Mouse (Mus musculus) testis, adult 2 months (tissue): ENCODE results near the gene Mark2. TPM values are rescaled to one million over a fixed set of nuclear protein-coding genes. Genes with fewer than 3 reads are reported as not detected.

Experiments
- H3K27ac ChIP-seq: fragments of 200-500 bp; 2 replicates; pipeline ENCODE4 v1.5.1; 2012; ENCODE audit warnings: low read depth, low read length; ENCODE audit not compliant: control insufficient read depth, insufficient read depth
- H3K27me3 ChIP-seq: fragments of 200-500 bp; 2 replicates; pipeline ENCODE4 v1.6.1; 2012; ENCODE audit warnings: mild to moderate bottlenecking, low read length, moderate library complexity; ENCODE audit not compliant: control insufficient read depth, insufficient read depth
- H3K36me3 ChIP-seq: fragments of 200-500 bp; 2 replicates; pipeline ENCODE4 v1.6.1; 2012; ENCODE audit warnings: mild to moderate bottlenecking, low read length; ENCODE audit not compliant: control insufficient read depth, insufficient read depth
- H3K4me1 ChIP-seq: fragments of 200-500 bp; 2 replicates; pipeline ENCODE4 v1.6.1; 2012; ENCODE audit warnings: low read length; ENCODE audit not compliant: control insufficient read depth, insufficient read depth
- H3K4me3 ChIP-seq: fragments of 200-500 bp; 2 replicates; pipeline ENCODE4 v1.5.1; 2012; ENCODE audit warnings: low read depth, mild to moderate bottlenecking, low read length, moderate library complexity, mixed read lengths; ENCODE audit not compliant: control insufficient read depth
- CTCF ChIP-seq: fragments of 200-500 bp; IDR thresholded peaks from 2 replicates; pipeline ENCODE4 v1.5.1; 2012; ENCODE audit warnings: low read depth, mild to moderate bottlenecking, inconsistent platforms, low read length, moderate library complexity; ENCODE audit not compliant: control insufficient read depth, insufficient read depth, insufficient replicate concordance
- POLR2A ChIP-seq: fragments of 200-500 bp; IDR thresholded peaks from 2 replicates; pipeline ENCODE4 v1.6.1; 2012; ENCODE audit warnings: low read depth, mild to moderate bottlenecking, inconsistent platforms, low read length, moderate library complexity; ENCODE audit not compliant: control insufficient read depth
- polyA plus RNA-seq: library from polyadenylated mRNA; depleted of rRNA; stranded (reverse); fragments of >200 nt; gene quantifications from 2 replicates; pipeline ENCODE4 v1.2.3, GENCODE M21; 2012

Mark2 gene
- polyA plus RNA-seq, 1 experiment: 108 TPM

DNA sequence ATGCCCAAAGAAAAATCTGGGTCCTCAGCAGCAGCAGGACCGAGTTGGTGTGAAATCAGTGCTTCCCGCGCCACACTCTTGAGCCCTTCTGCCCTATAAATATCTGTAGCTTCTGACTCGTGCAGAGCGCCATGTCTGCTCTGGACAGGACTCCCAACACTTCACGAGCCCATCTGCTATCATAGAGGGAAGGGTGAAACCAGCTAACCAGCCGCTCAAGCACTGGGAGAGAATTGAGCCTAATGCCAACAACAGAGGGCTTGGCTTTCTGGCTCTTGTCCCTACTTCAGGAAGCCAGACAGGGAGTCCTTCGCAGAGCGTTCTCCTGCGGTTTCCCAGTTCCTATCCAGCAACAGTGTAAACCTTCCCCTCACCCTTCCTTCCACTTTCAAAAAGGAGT, 30.4 kb downstream of the Mark2 start:
- H3K27ac ChIP-seq: no peak overlapping the region
- H3K36me3 ChIP-seq: no peaks in the 10 kb centered on the region
- no peaks in the 10 kb centered on the region for H3K27me3 ChIP-seq
- no peak overlapping the region for H3K4me3 ChIP-seq
- TF ChIP-seq CTCF (no peak), POLR2A (no peak)
- peaks cover 9% of the 10 kb centered on the region for H3K4me1 ChIP-seq

DNA sequence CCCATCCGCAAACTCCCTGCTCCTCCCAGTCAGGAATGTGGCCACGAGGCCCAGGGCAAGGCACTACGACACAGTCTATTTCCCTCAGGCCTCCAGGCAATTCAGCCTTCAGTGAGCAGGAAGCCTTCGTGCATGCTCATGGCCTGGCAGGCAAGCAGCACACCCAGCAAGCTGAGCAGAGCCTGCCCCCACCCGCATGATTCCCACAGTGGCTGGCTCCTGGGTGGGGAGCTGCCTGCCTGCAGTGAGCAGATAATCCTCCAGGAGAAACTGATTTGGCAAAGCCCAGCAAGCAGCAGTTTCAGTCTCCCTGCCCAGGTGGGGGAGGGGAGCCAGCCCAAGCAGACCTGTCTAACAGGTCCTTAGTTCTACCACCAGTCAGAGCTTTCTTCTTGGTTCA, 31.0 kb downstream of the Mark2 start:
- no peaks in the 10 kb centered on the region for H3K27me3 ChIP-seq
- no peak for TF ChIP-seq CTCF
- no peak for TF ChIP-seq POLR2A
- H3K36me3 ChIP-seq: no peaks in the 10 kb centered on the region
- H3K27ac ChIP-seq: no peak overlapping the region
- peaks cover 9% of the 10 kb centered on the region for H3K4me1 ChIP-seq
- H3K4me3 ChIP-seq: no peak overlapping the region

DNA sequence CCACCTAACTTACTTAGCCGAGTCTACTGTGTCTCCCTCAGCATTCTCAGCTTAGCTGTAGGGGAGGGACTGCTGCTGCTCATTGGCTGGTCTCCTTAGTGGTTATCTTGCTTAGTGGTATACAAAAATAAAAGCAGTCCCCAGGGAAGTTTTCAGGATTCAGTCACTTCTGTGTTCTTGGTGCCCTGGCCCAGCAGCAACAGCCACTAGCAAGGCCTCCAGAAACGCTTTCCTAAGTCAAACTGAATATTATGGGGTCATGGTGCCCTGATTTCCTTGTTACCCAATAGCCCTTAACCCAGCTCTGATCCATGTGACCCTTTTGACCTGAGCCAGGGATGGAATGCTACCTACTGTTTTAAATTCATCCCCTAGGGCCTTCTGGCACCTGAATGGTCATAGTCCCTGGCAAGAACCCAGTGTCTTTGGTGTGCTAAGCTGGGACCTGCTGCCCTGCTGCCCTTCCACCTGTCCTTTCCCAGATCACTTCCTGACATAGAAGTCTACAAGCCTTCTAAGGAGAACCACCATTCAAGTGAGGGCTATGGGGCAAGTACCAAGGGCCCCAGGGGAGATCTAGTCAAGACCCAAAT, 31.8 kb downstream of the Mark2 start:
- TF ChIP-seq CTCF (no peak), POLR2A (no peak)
- Histone ChIP-seq H3K27ac (no peak overlapping the region), H3K27me3 (no peaks in the 10 kb centered on the region), H3K4me1 (peaks cover 9% of the 10 kb centered on the region), H3K36me3 (no peaks in the 10 kb centered on the region), H3K4me3 (no peak overlapping the region)

DNA sequence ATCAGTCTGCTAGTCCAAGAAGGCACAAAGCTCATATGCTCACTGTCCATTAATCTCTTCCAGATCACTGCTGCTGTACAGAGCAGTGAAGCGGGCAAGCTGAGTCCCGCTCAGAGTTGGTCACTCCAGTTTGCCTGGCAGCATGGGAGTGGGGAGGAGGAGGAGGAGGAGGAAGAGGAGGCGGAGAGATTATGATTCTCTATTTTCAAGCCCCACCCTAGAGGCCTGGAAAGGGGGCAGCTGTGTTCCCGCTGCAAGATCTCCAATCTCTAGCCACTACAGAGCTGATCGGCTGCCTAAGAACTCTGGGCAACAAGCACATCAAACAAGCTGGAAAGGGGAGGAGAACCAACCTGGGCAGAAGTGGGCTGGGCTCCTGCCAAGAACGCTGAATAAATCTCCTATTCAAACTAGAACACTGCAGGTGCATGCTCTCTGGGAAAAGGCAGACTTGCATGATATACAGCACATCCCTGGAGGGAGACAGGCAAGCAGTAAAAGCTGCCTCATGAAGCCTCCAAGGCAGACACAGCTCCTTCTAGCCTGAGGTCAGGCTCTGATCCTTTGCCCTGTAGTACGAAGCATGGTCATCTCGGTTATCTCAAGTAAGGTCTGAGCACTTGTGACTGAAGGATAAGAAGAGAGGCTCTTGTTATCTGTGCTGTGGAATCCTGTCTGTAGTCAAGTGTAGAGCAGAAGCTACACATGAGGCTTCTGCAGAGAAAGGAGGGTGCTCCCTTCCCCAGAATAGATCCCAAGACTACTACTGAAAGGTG, 33.5 kb downstream of the Mark2 start:
- TF ChIP-seq CTCF: no peak
- no peak for TF ChIP-seq POLR2A
- Histone ChIP-seq H3K27ac (no peak overlapping the region), H3K4me1 (peaks cover 9% of the 10 kb centered on the region), H3K4me3 (no peak overlapping the region), H3K27me3 (no peaks in the 10 kb centered on the region), H3K36me3 (no peaks in the 10 kb centered on the region)

DNA sequence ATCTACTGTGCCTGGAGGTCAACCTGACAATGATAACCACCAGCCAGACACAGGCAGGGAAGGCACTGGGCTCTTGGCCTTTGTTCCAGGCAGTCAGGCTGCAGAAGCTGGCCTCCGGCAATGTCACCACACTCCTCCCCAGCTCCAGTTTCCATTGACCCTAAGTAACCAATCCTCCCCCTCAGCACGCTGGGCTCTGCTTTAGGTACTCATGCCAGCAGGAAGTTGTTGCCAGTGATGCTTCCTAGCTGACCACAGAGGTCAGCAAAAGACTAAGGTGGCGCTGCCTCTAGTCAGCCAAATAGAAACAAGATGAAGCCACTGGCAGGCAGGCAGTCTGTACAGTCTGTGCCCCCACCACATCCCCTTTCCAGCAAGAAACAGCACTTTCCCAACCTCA, 34.7 kb downstream of the Mark2 start:
- peaks cover 9% of the 10 kb centered on the region for H3K4me1 ChIP-seq
- no peak overlapping the region for H3K4me3 ChIP-seq
- no peaks in the 10 kb centered on the region for H3K27me3 ChIP-seq
- no peak for TF ChIP-seq POLR2A
- TF ChIP-seq CTCF: no peak
- H3K27ac ChIP-seq: no peak overlapping the region
- H3K36me3 ChIP-seq: no peaks in the 10 kb centered on the region

DNA sequence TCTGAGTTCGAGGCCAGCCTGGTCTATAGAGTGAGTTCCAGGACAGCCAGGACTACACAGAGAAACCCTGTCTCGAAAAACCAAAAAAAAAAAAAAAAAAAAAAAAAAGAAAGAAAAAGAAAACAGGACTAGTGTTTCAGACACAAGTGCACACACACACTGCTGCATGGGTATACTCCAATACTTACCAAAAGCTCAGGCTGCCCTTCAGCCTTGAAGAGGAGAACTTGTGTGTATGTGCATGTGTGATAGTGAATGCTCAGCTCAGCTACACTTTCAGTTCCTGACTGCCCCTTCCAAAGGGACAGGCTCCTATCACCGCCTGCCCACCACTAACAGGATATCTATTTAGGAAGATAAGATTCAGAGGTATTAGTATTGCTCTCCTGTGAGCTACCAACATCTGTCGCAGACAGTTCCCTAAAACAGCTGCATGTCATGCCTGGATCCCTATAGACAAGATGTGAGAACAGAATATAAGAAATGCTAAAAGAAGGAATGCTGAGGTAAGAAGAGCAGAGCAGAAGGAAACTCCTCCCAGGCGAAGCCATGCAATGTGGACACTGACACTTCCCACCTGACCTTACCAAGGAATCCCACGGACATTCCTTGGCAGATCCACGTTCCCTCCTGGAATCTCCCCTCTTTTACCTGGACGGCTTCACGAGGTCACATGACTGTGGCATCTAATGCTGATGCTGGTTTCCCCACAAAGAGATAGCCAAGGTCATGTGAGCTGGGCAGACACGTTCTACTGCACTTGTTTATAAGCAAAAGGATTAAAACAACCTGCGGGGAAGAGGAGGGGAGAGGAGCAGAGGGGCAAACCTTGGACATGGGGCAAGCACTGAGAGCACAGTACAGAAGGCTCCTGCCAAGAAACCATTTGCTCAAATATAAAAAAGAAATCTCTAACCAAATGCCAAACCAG, 36.0 kb downstream of the Mark2 start:
- Histone ChIP-seq H3K36me3 (no peaks in the 10 kb centered on the region), H3K4me1 (peaks cover 3% of the 10 kb centered on the region; the same call in 1 of the 2 replicates), H3K27me3 (no peaks in the 10 kb centered on the region), H3K4me3 (no peak overlapping the region), H3K27ac (no peak overlapping the region)
- TF ChIP-seq CTCF: no peak
- no peak for TF ChIP-seq POLR2A

DNA sequence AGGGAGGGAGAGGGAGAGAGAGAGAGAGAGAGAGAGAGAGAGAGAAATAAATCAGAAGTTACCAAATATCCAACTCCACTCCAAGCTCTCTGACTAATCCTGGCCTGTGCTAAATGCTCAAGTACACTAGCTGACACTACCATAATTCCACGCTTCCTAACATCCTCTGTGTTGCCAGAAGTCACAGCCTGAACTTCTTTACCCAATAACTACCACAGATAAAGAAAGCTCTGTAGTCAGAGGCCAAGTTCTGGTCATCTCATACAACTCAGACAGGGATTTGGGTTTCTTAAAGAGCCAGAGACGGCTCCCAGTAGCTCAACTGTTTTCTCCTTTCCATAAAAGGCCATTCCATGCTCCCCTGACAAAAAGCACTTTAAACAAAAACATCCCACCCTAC, 36.9 kb downstream of the Mark2 start:
- Histone ChIP-seq H3K27me3 (no peaks in the 10 kb centered on the region), H3K36me3 (no peaks in the 10 kb centered on the region), H3K4me1 (peaks cover 2% of the 10 kb centered on the region; the same call in 1 of the 2 replicates), H3K27ac (no peak overlapping the region), H3K4me3 (no peak overlapping the region)
- TF ChIP-seq POLR2A: no peak
- no peak for TF ChIP-seq CTCF
